In the genomic region with DNA sequence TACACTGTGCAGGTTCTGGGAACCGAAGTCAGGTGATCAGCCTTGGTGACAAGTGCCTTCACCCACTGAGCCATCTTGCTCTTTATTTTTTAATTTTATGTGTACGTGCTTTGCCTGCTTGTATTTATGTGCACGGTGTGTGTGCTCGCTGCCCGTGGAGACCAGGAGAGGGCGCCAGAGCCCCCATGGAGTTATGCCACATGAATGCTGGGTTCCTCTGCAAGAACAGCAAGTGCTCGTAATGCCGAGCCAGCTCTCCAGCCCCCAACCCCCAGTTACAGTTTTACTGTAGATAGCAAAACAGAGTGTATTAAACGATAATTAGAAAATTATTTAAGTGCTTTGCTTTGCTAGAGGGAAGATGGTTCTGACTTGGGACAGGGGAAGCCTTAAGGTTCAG, we compare ENCODE assay signal across 12 mouse cellular contexts. TPM values are rescaled to one million over a fixed set of nuclear protein-coding genes. Genes with fewer than 3 reads are reported as not detected.
DNase-seq lines count a peak whose midpoint lies in the region; TF ChIP-seq lines count a peak whose summit lies in the region.
"Had no signal": no experiment of that assay in that cellular context is flagged by ENCODE, and none has a peak within 500 bp of the region (broad histone marks: within the 10 kb centered on the region; RNA-seq: fewer than 3 reads in every experiment).

No protein-coding gene starts in this region.

- H3K4me1 ChIP-seq in CH12.LX (ENCODE audit: control insufficient read depth in 1 of 2, insufficient read depth in 2 of 2): peaks cover 4 to 12% of the 10 kb centered on the region in 2 experiments; a peak in 3 of 4 replicates
- no peaks in the 10 kb centered on the region for H3K4me1 ChIP-seq in embryonic fibroblast, embryonic 13.5 days (ENCODE audit: control insufficient read depth, insufficient read depth, low read length)
- H3K4me1 ChIP-seq: hindbrain, embryonic 15.5 days had no signal

- TF ChIP-seq RAD21 in CH12.LX (IDR thresholded peaks at IDR 0.05; ENCODE audit: low read depth, low read length): peak; percentile 5

- no peaks in the 10 kb centered on the region for H3K9me3 ChIP-seq in CH12.LX (replicated peaks; ENCODE audit: low read length)
- H3K9me3 ChIP-seq: hindbrain, embryonic 15.5 days had no signal

- in situ Hi-C loops in CH12.LX (cut with MboI; ENCODE audit: low pct_ligation_motif_present, low pct_unique_long_range_greater_than_20kb, low sequenced_read_pairs): no loop called here

- TF ChIP-seq POLR2A in CH12.LX (IDR thresholded peaks at IDR 0.05; ENCODE audit: low read depth, low read length): no peak
- TF ChIP-seq POLR2A in embryonic fibroblast, embryonic 13.5 days (IDR thresholded peaks at IDR 0.05; ENCODE audit: low read depth, low read length): no peak

- TF ChIP-seq EP300 in CH12.LX (IDR thresholded peaks at IDR 0.05; ENCODE audit: low read length): no peak

- peak; percentile 51 to 59 for DNase-seq in kidney, postnatal 4 days
- DNase-seq in kidney, adult 8-10 months: no peak
- DNase-seq in 416B (ENCODE audit: low read depth) (peak; percentile 37), CH12.LX (ENCODE audit: extremely low read depth) (no peak)
- no peak for DNase-seq in adrenal gland, postnatal 36 days
- DNase-seq in cerebellum, postnatal 25 days: no peak
- DNase-seq: cerebellum, adult 8-10 months; lung, postnatal 14 days had no signal

- no peak overlapping the region for H3K4me3 ChIP-seq in CH12.LX (replicated peaks in 1 of 3; ENCODE audit: low read depth in 2 of 3, low read length in 2 of 3, poor library complexity in 1 of 3)
- no peak overlapping the region for H3K4me3 ChIP-seq in embryonic fibroblast, embryonic 13.5 days (ENCODE audit: insufficient read depth, low read length)
- H3K4me3 ChIP-seq: hindbrain, embryonic 15.5 days; myocyte had no signal

- H3K27ac ChIP-seq in CH12.LX (ENCODE audit: insufficient read depth, low read depth): no peak overlapping the region
- no peak overlapping the region for H3K27ac ChIP-seq in embryonic fibroblast, embryonic 13.5 days (ENCODE audit: insufficient read depth, low read length)
- H3K27ac ChIP-seq: hindbrain, embryonic 15.5 days had no signal

- TF ChIP-seq CTCF in CH12.LX (conservative IDR thresholded peaks at IDR 0.05 in 1 of 2, IDR thresholded peaks at IDR 0.05 in 1 of 2; ENCODE audit: low read depth in 2 of 2, low read length in 2 of 2): peak in 1 of 2 experiments; percentile 50; a peak in 2 of 4 replicates
- 0 out of 2 replicates have a peak, but pooled peaks have one; percentile 7 for TF ChIP-seq CTCF in embryonic fibroblast, embryonic 13.5 days (IDR thresholded peaks at IDR 0.05; ENCODE audit: borderline replicate concordance, insufficient read depth, low read length)

- no peak overlapping the region for H3K9ac ChIP-seq in CH12.LX (ENCODE audit: insufficient read depth, low read depth)
- H3K9ac ChIP-seq: hindbrain, embryonic 15.5 days had no signal

- dilution Hi-C loops in CH12.LX (cut with MboI; ENCODE audit: extremely low pct_ligation_motif_present, extremely low pct_unique_long_range_greater_than_20kb, low sequenced_read_pairs): no loop called here

- no peak overlapping the region for H3K4me2 ChIP-seq in CH12.LX (ENCODE audit: insufficient read depth, low read depth, poor library complexity, severe bottlenecking)
- H3K4me2 ChIP-seq: hindbrain, embryonic 15.5 days had no signal

- peaks cover 67 to 93% of the 10 kb centered on the region in 2 experiments for H3K36me3 ChIP-seq in CH12.LX (replicated peaks in 1 of 2; ENCODE audit: control insufficient read depth in 1 of 2, insufficient read depth in 1 of 2, low read length in 1 of 2)
- H3K36me3 ChIP-seq: hindbrain, embryonic 15.5 days had no signal

- no peaks in the 10 kb centered on the region for H3K79me2 ChIP-seq in CH12.LX (replicated peaks; ENCODE audit: control insufficient read depth, extremely low read depth, insufficient read depth, poor library complexity, severe bottlenecking)

- no peaks in the 10 kb centered on the region for H3K27me3 ChIP-seq in CH12.LX (replicated peaks)
- H3K27me3 ChIP-seq: hindbrain, embryonic 15.5 days had no signal

TF ChIP-seq in CH12.LX, 34 proteins besides CTCF, POLR2A, EP300 and RAD21:
- no peak for TF ChIP-seq UBTF (IDR thresholded peaks at IDR 0.05; ENCODE audit: low read depth, low read length)
- TF ChIP-seq ELF1 (IDR thresholded peaks at IDR 0.05; ENCODE audit: low read depth, low read length): no peak
- TF ChIP-seq ZC3H11A (IDR thresholded peaks at IDR 0.05; ENCODE audit: low read depth, low read length): no peak
- no peak for TF ChIP-seq NRF1 (IDR thresholded peaks at IDR 0.05; ENCODE audit: low read depth, low read length)
- TF ChIP-seq MAZ (IDR thresholded peaks at IDR 0.05; ENCODE audit: low read depth, low read length): no peak
- no peak for TF ChIP-seq MAX (IDR thresholded peaks at IDR 0.05; ENCODE audit: low read length)
- TF ChIP-seq KAT2A (IDR thresholded peaks at IDR 0.05; ENCODE audit: insufficient replicate concordance, low read length): no peak
- TF ChIP-seq ZNF384 (IDR thresholded peaks at IDR 0.05; ENCODE audit: low read depth, low read length): no peak
- no peak for TF ChIP-seq USF2 (conservative IDR thresholded peaks at IDR 0.05; ENCODE audit: low read depth, low read length)
- no peak for TF ChIP-seq GABPA (IDR thresholded peaks at IDR 0.05; ENCODE audit: insufficient replicate concordance, low read depth, low read length)
- no peak for TF ChIP-seq E2F4 (IDR thresholded peaks at IDR 0.05; ENCODE audit: insufficient replicate concordance, low read depth, low read length)
- no peak for TF ChIP-seq TBP (conservative IDR thresholded peaks at IDR 0.05; ENCODE audit: low read depth, low read length)
- no peak for TF ChIP-seq CHD2 (IDR thresholded peaks at IDR 0.05; ENCODE audit: low read length)

RNA-seq across cellular contexts. Expression of a gene that starts 12.5 kb away (rescaled TPM):
- total RNA-seq in CH12.LX (2012; rRNA removed) (26.3 and 28.6 TPM in 2 replicates), CH12.LX (2014; rRNA removed) (18.8 and 22.1 TPM in 2 replicates)
- polyA plus RNA-seq in CH12.LX (2012; ENCODE audit: insufficient read length, low read depth): 18.5 and 26.5 TPM in 2 replicates
- polyA plus RNA-seq in embryonic fibroblast, embryonic 13.5 days (2011; ENCODE audit: insufficient read length, low read depth, missing spikeins): 7.7 and 8.0 TPM in 2 replicates
- 1 to 10 TPM; 4.6 to 7.2 TPM for total RNA-seq in adrenal gland, postnatal 36 days (2021)

RNA-seq across cellular contexts. Expression of a gene that starts 17.6 kb away (rescaled TPM):
- 5.1 and 5.3 TPM in 2 replicates for total RNA-seq in CH12.LX (2012; rRNA removed)
- 0.87 and 1.8 TPM in 2 replicates for total RNA-seq in CH12.LX (2014; rRNA removed)
- 4.4 and 5.1 TPM in 2 replicates for polyA plus RNA-seq in CH12.LX (2012; ENCODE audit: insufficient read length, low read depth)
- 6.6 and 7.7 TPM in 2 replicates for polyA plus RNA-seq in embryonic fibroblast, embryonic 13.5 days (2011; ENCODE audit: insufficient read length, low read depth, missing spikeins)
- 1 to 10 TPM; 2.2 to 3.6 TPM for total RNA-seq in adrenal gland, postnatal 36 days (2021)

RNA-seq across cellular contexts. Expression of a gene that starts 28.8 kb away (rescaled TPM):
- total RNA-seq in CH12.LX (2012; rRNA removed) (150 and 190 TPM in 2 replicates), CH12.LX (2014; rRNA removed) (202 and 234 TPM in 2 replicates)
- polyA plus RNA-seq in CH12.LX (2012; ENCODE audit: insufficient read length, low read depth): 314 and 345 TPM in 2 replicates
- polyA plus RNA-seq in embryonic fibroblast, embryonic 13.5 days (2011; ENCODE audit: insufficient read length, low read depth, missing spikeins): 179 and 247 TPM in 2 replicates
- total RNA-seq in adrenal gland, postnatal 36 days (2021): 100 to 1,000 TPM; 193 to 213 TPM

RNA-seq across cellular contexts. Expression of a gene that starts 28.9 kb away (rescaled TPM):
- 0.17 TPM in 1 of 2 replicates, not detected in the other for total RNA-seq in CH12.LX (2012; rRNA removed)
- total RNA-seq in CH12.LX (2014; rRNA removed): not detected in 2 replicates
- 0.14 TPM in 1 of 2 replicates, not detected in the other for polyA plus RNA-seq in CH12.LX (2012; ENCODE audit: insufficient read length, low read depth)
- not detected in 2 replicates for polyA plus RNA-seq in embryonic fibroblast, embryonic 13.5 days (2011; ENCODE audit: insufficient read length, low read depth, missing spikeins)
- 100 to 1,000 TPM; 344 to 362 TPM for total RNA-seq in adrenal gland, postnatal 36 days (2021)
- total RNA-seq: left cerebral cortex, adult 8-10 months had no signal
- polyA plus RNA-seq: hindbrain, embryonic 15.5 days; myocyte had no signal

RNA-seq across cellular contexts. Expression of a gene that starts 29.0 kb away (rescaled TPM):
- 14.6 and 19.4 TPM in 2 replicates for total RNA-seq in CH12.LX (2012; rRNA removed)
- 7.2 and 7.6 TPM in 2 replicates for total RNA-seq in CH12.LX (2014; rRNA removed)
- 24.8 and 28.2 TPM in 2 replicates for polyA plus RNA-seq in CH12.LX (2012; ENCODE audit: insufficient read length, low read depth)
- polyA plus RNA-seq in embryonic fibroblast, embryonic 13.5 days (2011; ENCODE audit: insufficient read length, low read depth, missing spikeins): 26.0 and 31.5 TPM in 2 replicates
- total RNA-seq in adrenal gland, postnatal 36 days (2021): 10 to 100 TPM; 36.3 to 43.8 TPM

Comparison
In these comparisons a context has a peak if more than half of its experiments do, and no peak if none do; other contexts are left out.
1. DNase-seq: peak in kidney, postnatal 4 days (2 of 2) and 416B (single experiment); none in kidney, adult 8-10 months (0 of 2), CH12.LX (single experiment), adrenal gland, postnatal 36 days (0 of 2) and cerebellum, postnatal 25 days (0 of 2).